Comparison of ENCODE assay signal across 9 mouse cellular contexts in genomic region chr6:72954786-72955185, GRCm38 (mm10). TPM values are rescaled to one million over a fixed set of nuclear protein-coding genes. Genes with fewer than 3 reads are reported as not detected.
DNase-seq lines count a peak whose midpoint lies in the region; ATAC-seq and TF ChIP-seq lines count a peak whose summit lies in the region.
"Had no signal": no experiment of that assay in that cellular context is flagged by ENCODE, and none has a peak within 500 bp of the region (broad histone marks: within the 10 kb centered on the region; RNA-seq: fewer than 3 reads in every experiment).

No protein-coding gene starts in this region.

- no peaks in the 10 kb centered on the region for H3K9me3 ChIP-seq in liver, postnatal 0 days (ENCODE audit: low read length)
- H3K9me3 ChIP-seq in liver, embryonic 11.5 days (ENCODE audit: control insufficient read depth, low read length), result no peaks in the 10 kb centered on the region

- no peak for ATAC-seq in liver, postnatal 0 days
- no peak for ATAC-seq in liver, embryonic 11.5 days (replicated peaks; ENCODE audit: low FRiP score)
- peak; percentile 55 for ATAC-seq in common myeloid progenitor, adult 5-6 weeks (replicated peaks; ENCODE audit: low read depth, poor library complexity, severe bottlenecking)
- ATAC-seq in megakaryocyte progenitor cell, adult 5-6 weeks (replicated peaks; ENCODE audit: poor library complexity), result peak; percentile 44

- no peak for TF ChIP-seq CTCF in liver, postnatal 0 days (IDR thresholded peaks at IDR 0.05; ENCODE audit: low read depth)

- no peak overlapping the region for H3K9ac ChIP-seq in liver, postnatal 0 days (replicated peaks)
- no peak overlapping the region for H3K9ac ChIP-seq in liver, embryonic 11.5 days (ENCODE audit: low read depth, low read length)

- 25% methylated on average over 7 of the region's 7 CpGs for WGBS in liver, postnatal 0 days (ENCODE audit: insufficient replicate concordance)
- 44% methylated on average over 7 of the region's 7 CpGs for WGBS in liver, embryonic 11.5 days

- no peak for DNase-seq in liver, postnatal 0 days
- DNase-seq in liver, embryonic 11.5 days (ENCODE audit: low spot score), result no peak
- DNase-seq in thymus, postnatal 10 days (ENCODE audit: low spot score in 2 of 2), result peak; percentile 22 to 27
- DNase-seq in adrenal gland, adult 18-20 months (ENCODE audit: low spot score in 2 of 2), result no peak
- DNase-seq in urinary bladder, postnatal 25 days (ENCODE audit: low spot score), result no peak
- no peak for DNase-seq in right cerebral cortex, postnatal 10 days (ENCODE audit: low spot score in 2 of 2)
- DNase-seq: layer of hippocampus, postnatal 36 days had no signal

- H3K27me3 ChIP-seq in liver, postnatal 0 days (ENCODE audit: insufficient read depth, low read length), result no peaks in the 10 kb centered on the region
- H3K27me3 ChIP-seq in liver, embryonic 11.5 days (replicated peaks; ENCODE audit: control insufficient read depth, insufficient read depth, low read length), result no peaks in the 10 kb centered on the region

- H3K27ac ChIP-seq in liver, postnatal 0 days (ENCODE audit: low read depth), result peak overlapping the region; percentile 60
- no peak overlapping the region for H3K27ac ChIP-seq in liver, embryonic 11.5 days (ENCODE audit: low read depth, low read length)

- no peaks in the 10 kb centered on the region for H3K36me3 ChIP-seq in liver, postnatal 0 days (replicated peaks; ENCODE audit: insufficient read depth, low read length)
- H3K36me3 ChIP-seq in liver, embryonic 11.5 days (ENCODE audit: control insufficient read depth, insufficient read depth, low read length), result no peaks in the 10 kb centered on the region

- no peak overlapping the region for H3K4me3 ChIP-seq in liver, postnatal 0 days (ENCODE audit: low read depth, low read length)
- no peak overlapping the region for H3K4me3 ChIP-seq in liver, embryonic 11.5 days (ENCODE audit: low read depth, low read length)

- no peak for TF ChIP-seq EP300 in liver, postnatal 0 days (IDR thresholded peaks at IDR 0.05; ENCODE audit: low read depth)

- 0 out of 2 replicates have a peak overlapping the region, but pooled peaks have one; percentile 9 for H3K4me2 ChIP-seq in liver, postnatal 0 days (ENCODE audit: low read depth, low read length)
- H3K4me2 ChIP-seq in liver, embryonic 11.5 days, result no peak overlapping the region

- peaks cover 26% of the 10 kb centered on the region for H3K4me1 ChIP-seq in liver, postnatal 0 days (ENCODE audit: insufficient read depth)
- peaks cover 13% of the 10 kb centered on the region for H3K4me1 ChIP-seq in liver, embryonic 11.5 days (replicated peaks; ENCODE audit: control insufficient read depth, insufficient read depth, low read length)

RNA-seq across cellular contexts. Expression of gene Tmsb10, which starts 3.8 kb away (rescaled TPM):
- polyA plus RNA-seq in liver, postnatal 0 days (2015; fragmentation: Nextera tagmentation; extraction: Ambion mirVana), result 320 and 328 TPM in 2 replicates
- polyA plus RNA-seq in liver, embryonic 11.5 days (2014; fragmentation: Nextera tagmentation; extraction: Ambion mirVana), result 984 and 1,116 TPM in 2 replicates
- total RNA-seq in common myeloid progenitor, adult 5-6 weeks (2017), result 567 and 716 TPM in 2 replicates
- total RNA-seq in megakaryocyte progenitor cell, adult 5-6 weeks (2015), result 582 and 635 TPM in 2 replicates
- 351 and 372 TPM in 2 replicates for total RNA-seq in megakaryocyte progenitor cell, adult 5-6 weeks (2017)
- 100 to 1,000 TPM; 151 to 215 TPM for total RNA-seq in adrenal gland, adult 18-20 months (2021)

RNA-seq across cellular contexts. Expression of gene Kcmf1, which starts 55.0 kb away (rescaled TPM):
- 32.9 and 33.5 TPM in 2 replicates for polyA plus RNA-seq in liver, postnatal 0 days (2015; fragmentation: Nextera tagmentation; extraction: Ambion mirVana)
- 40.6 and 46.8 TPM in 2 replicates for polyA plus RNA-seq in liver, embryonic 11.5 days (2014; fragmentation: Nextera tagmentation; extraction: Ambion mirVana)
- total RNA-seq in common myeloid progenitor, adult 5-6 weeks (2017), result 68.1 and 126 TPM in 2 replicates
- 60.0 and 63.8 TPM in 2 replicates for total RNA-seq in megakaryocyte progenitor cell, adult 5-6 weeks (2015)
- 105 and 113 TPM in 2 replicates for total RNA-seq in megakaryocyte progenitor cell, adult 5-6 weeks (2017)
- 100 to 1,000 TPM in 1 of 2 experiments, 10 to 100 TPM in 1; 95.6 to 101 TPM for total RNA-seq in adrenal gland, adult 18-20 months (2021)

Comparison
In these comparisons a context has a peak if more than half of its experiments do, and no peak if none do; other contexts are left out.
1. ATAC-seq: peak in common myeloid progenitor, adult 5-6 weeks (single experiment) and megakaryocyte progenitor cell, adult 5-6 weeks (single experiment); none in liver, postnatal 0 days (single experiment) and liver, embryonic 11.5 days (single experiment).
2. DNase-seq: peak in thymus, postnatal 10 days (2 of 2); none in liver, postnatal 0 days (single experiment), liver, embryonic 11.5 days (single experiment), adrenal gland, adult 18-20 months (0 of 2), urinary bladder, postnatal 25 days (single experiment) and right cerebral cortex, postnatal 10 days (0 of 2).